Mouse (Mus musculus) heart, adult 9 months (tissue): ENCODE data around the gene Olfr987.
"Not testable (repeated sequence)": the region's sequence is repeated elsewhere in the genome, so short reads cannot be mapped to it uniquely, and the experiment has no call there.

Experiments
- DNase-seq, 2 experiments: peaks; one replicate each; pipeline ENCODE4 v3.0.0; 2022; ENCODE audit warnings: low spot score in 2 of 2

The Olfr987 gene

GRCm38 (mm10) chr2:85339215-85339614 lies at the start of gene Olfr987:
Gene Olfr987 (minus strand): TSS chr2:85339315.
- DNase-seq: not testable (repeated sequence)

GRCm38 (mm10) chr2:85363127-85363526 lies 24.0 kb upstream of the Olfr987 start, which contains the start of gene Olfr988:
Gene Olfr988 (minus strand): TSS chr2:85363227.
- not testable (repeated sequence) for DNase-seq

- no peak for DNase-seq
These were observed 857 bp upstream of the Olfr987 start for GRCm38 (mm10) chr2:85339972-85340371.

- no peak for DNase-seq
These were observed 20.0 kb downstream of the Olfr987 start for GRCm38 (mm10) chr2:85319106-85319505.

GRCm38 (mm10) chr2:85285406-85285805 lies 53.7 kb downstream of the Olfr987 start:
- no peak for DNase-seq

- peak; percentile 34 to 53 for DNase-seq
These were observed 54.5 kb downstream of the Olfr987 start for GRCm38 (mm10) chr2:85284626-85285025.

GRCm38 (mm10) chr2:85283631-85284466 lies 55.3 kb downstream of the Olfr987 start:
- no peak for DNase-seq

- peak; percentile 70 to 88 for DNase-seq
These were observed 58.1 kb downstream of the Olfr987 start for GRCm38 (mm10) chr2:85281023-85281422.
